Mouse (Mus musculus): ENCODE data around the gene Cxcl16. TPM values are rescaled to one million over a fixed set of nuclear protein-coding genes. Genes with fewer than 3 reads are reported as not detected.

The Cxcl16 gene
- 9.1 and 9.7 TPM in 2 replicates for polyA plus RNA-seq (2015; fragmentation: Nextera tagmentation; extraction: Ambion mirVana)

DNA sequence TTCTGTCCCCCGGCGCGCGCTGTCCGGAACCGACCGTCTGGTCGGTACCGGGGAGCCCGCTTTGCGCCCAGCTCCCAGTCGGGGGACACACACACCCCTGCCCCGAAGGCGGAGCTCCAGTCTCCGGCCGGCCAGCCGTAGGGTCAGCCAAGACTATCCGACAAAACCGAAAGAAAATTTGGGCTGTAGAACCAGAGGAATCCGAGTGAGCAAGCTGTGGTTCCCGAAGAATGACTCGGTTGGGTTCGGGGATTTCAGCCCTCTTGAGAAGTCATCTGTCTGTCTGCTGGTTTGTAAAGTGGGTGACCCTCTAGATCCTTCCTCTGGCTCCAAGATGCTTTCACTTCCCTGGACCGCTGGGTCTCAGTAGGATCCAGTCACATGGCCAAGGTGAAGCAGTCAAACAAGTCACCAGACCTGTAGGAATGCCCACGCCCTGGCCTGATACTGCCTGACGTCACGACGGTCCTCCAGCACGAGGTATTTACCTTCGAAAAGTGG lies at the start of gene Cxcl16:
Gene Cxcl16 (minus strand): TSS at position 384 of the 501 bp plus-strand sequence.
- WGBS: 4% methylated on average over 30 of the region's 30 CpGs
- Histone ChIP-seq H3K27me3 (ENCODE audit: insufficient read depth, low read length) (peaks cover 16% of the 10 kb centered on the region; the same call in 1 of the 2 replicates), H3K4me1 (ENCODE audit: insufficient read depth, low read length) (peaks cover 11% of the 10 kb centered on the region; the same call in 1 of the 2 replicates), H3K27ac (ENCODE audit: low read length) (no peak within 1 kb of the TSS), H3K36me3 (ENCODE audit: insufficient read depth, low read length) (no peaks in the 10 kb centered on the region), H3K4me2 (replicated peaks; ENCODE audit: low read depth, low read length) (peak within 1 kb of the TSS; percentile 91), H3K9me3 (ENCODE audit: low read length) (0 out of 2 replicates have a peak, but pooled peaks cover 5% of the 10 kb centered on the region), H3K4me3 (ENCODE audit: low read length) (peak within 1 kb of the TSS; percentile 56), H3K9ac (replicated peaks; ENCODE audit: low read length) (peak within 1 kb of the TSS; percentile 62)
- peak; percentile 28; the same call in 1 of the 2 replicates for ATAC-seq (ENCODE audit: low FRiP score, low TSS enrichment)

DNA sequence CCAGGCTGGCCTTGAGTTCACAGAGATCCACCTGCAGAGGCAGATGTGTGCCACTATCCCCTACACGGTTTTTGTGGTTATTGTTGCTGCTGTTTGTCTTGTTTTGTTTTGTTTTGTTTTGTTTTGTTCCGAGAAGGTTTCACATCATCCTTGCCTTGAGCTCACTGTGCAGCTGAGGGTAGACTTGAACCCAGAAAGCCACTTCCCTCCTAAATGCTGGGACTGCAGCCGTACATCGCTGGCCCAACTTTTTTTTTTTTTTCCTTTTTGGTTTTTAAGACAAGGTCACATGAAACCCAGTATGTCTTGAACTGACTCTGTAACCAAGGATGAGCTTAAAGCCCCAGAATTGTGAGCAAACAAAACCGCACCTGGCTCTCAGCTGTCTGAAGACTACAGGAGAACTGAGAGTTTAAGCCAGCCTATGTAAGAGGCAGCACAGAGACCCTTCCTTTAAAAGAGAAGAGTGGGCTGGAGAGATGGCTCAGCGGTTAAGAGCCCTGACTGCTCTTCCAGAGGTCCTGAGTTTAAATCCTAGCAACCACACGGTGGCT lies 47.3 kb upstream of the Cxcl16 start:
- ATAC-seq (ENCODE audit: low FRiP score, low TSS enrichment): no peak
- H3K9me3 ChIP-seq (ENCODE audit: low read length): no peaks in the 10 kb centered on the region
- H3K27me3 ChIP-seq (ENCODE audit: insufficient read depth, low read length): no peaks in the 10 kb centered on the region
- 68% methylated on average over 7 of the region's 7 CpGs for WGBS
- no peaks in the 10 kb centered on the region for H3K4me1 ChIP-seq (ENCODE audit: insufficient read depth, low read length)
- no peak overlapping the region for H3K4me3 ChIP-seq (ENCODE audit: low read length)
- no peak overlapping the region for H3K9ac ChIP-seq (replicated peaks; ENCODE audit: low read length)
- H3K4me2 ChIP-seq (replicated peaks; ENCODE audit: low read depth, low read length): no peak overlapping the region
- H3K36me3 ChIP-seq (ENCODE audit: insufficient read depth, low read length): no peaks in the 10 kb centered on the region
- H3K27ac ChIP-seq (ENCODE audit: low read length): no peak overlapping the region

DNA sequence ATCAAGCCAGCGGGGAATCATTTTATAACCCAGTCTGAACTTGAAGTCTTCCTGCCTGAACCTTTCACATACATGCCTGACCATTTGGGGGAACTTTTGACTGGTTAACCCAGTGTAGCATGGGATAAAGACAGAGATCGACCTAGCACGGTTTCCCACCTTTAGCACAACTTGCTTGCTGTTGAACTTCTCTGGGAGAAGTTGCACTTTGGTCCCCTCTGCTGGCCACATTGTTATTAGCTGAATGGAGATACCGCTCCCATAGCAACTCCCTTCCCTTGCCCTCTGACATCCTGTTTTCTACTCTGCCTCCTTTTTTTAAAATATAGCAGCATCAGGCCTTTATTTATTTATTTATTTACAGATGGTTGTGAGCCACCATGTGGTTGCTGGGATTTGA lies 46.6 kb upstream of the Cxcl16 start:
- Histone ChIP-seq H3K9me3 (ENCODE audit: low read length) (no peaks in the 10 kb centered on the region), H3K27ac (ENCODE audit: low read length) (no peak overlapping the region), H3K9ac (replicated peaks; ENCODE audit: low read length) (no peak overlapping the region), H3K4me1 (ENCODE audit: insufficient read depth, low read length) (no peaks in the 10 kb centered on the region), H3K4me2 (replicated peaks; ENCODE audit: low read depth, low read length) (0 out of 2 replicates have a peak overlapping the region, but pooled peaks have one; percentile 16), H3K4me3 (ENCODE audit: low read length) (no peak overlapping the region), H3K27me3 (ENCODE audit: insufficient read depth, low read length) (no peaks in the 10 kb centered on the region), H3K36me3 (ENCODE audit: insufficient read depth, low read length) (no peaks in the 10 kb centered on the region)
- no peak for ATAC-seq (ENCODE audit: low FRiP score, low TSS enrichment)
- WGBS: 19% methylated on average over 4 of the region's 4 CpGs

DNA sequence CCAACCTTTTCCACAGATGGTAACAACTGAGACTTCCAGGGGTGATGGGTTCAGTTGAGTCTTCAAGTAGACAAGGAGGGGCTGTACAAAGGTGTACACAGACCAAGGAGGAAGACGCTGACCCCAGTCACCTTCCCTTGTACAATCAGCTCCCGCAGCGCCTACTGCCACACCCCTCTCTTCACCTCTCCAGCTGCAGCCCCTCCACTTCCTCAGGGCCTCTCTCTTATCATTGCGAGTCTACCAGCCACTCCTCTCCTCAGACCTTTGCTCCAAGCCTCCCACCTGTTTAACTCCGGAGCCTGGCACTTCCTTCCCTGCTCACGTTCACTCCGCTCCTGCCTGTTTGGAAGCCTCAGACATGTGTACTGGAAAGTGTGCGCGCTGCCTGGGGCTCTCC lies 45.2 kb upstream of the Cxcl16 start, which contains the start of gene Tm4sf5:
Gene Tm4sf5 (plus strand): TSS at position 275 of the 400 bp plus-strand sequence.
- no peaks in the 10 kb centered on the region; the same call in 1 of the 2 replicates for H3K4me1 ChIP-seq (ENCODE audit: insufficient read depth, low read length)
- H3K9me3 ChIP-seq (ENCODE audit: low read length): no peaks in the 10 kb centered on the region
- H3K27me3 ChIP-seq (ENCODE audit: insufficient read depth, low read length): no peaks in the 10 kb centered on the region
- no peak within 1 kb of the TSS for H3K4me3 ChIP-seq (ENCODE audit: low read length)
- H3K9ac ChIP-seq (replicated peaks; ENCODE audit: low read length): no peak within 1 kb of the TSS
- no peak for ATAC-seq (ENCODE audit: low FRiP score, low TSS enrichment)
- no peaks in the 10 kb centered on the region for H3K36me3 ChIP-seq (ENCODE audit: insufficient read depth, low read length)
- H3K27ac ChIP-seq (ENCODE audit: low read length): no peak within 1 kb of the TSS
- WGBS: 66% methylated on average over 9 of the region's 9 CpGs
- no peak within 1 kb of the TSS for H3K4me2 ChIP-seq (replicated peaks; ENCODE audit: low read depth, low read length)

DNA sequence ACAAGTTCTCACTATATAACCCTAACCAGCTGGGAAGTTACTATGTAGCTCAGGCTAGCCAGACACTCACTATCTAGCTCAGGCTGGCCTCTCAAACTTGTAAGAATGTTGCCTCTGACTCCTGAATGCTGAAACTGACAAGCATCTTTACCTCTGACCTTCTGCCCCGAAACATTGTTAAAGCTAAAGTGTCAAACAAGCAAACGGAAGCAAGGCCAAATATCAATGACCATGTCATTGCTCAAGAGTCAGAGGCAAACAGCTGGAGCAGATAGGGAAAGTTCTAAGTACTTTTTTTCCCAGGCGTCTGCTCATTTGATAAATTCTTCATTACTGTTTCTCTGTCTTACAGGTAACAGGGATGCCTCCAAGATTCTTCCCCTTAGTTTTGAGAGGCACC lies 42.2 kb upstream of the Cxcl16 start:
- Histone ChIP-seq H3K9me3 (ENCODE audit: low read length) (no peaks in the 10 kb centered on the region), H3K4me3 (ENCODE audit: low read length) (no peak overlapping the region), H3K9ac (replicated peaks; ENCODE audit: low read length) (no peak overlapping the region), H3K36me3 (ENCODE audit: insufficient read depth, low read length) (no peaks in the 10 kb centered on the region), H3K4me1 (ENCODE audit: insufficient read depth, low read length) (no peaks in the 10 kb centered on the region; the same call in 1 of the 2 replicates), H3K27ac (ENCODE audit: low read length) (no peak overlapping the region), H3K4me2 (replicated peaks; ENCODE audit: low read depth, low read length) (no peak overlapping the region), H3K27me3 (ENCODE audit: insufficient read depth, low read length) (no peaks in the 10 kb centered on the region)
- 64% methylated on average over 3 of the region's 3 CpGs for WGBS
- ATAC-seq (ENCODE audit: low FRiP score, low TSS enrichment): no peak

DNA sequence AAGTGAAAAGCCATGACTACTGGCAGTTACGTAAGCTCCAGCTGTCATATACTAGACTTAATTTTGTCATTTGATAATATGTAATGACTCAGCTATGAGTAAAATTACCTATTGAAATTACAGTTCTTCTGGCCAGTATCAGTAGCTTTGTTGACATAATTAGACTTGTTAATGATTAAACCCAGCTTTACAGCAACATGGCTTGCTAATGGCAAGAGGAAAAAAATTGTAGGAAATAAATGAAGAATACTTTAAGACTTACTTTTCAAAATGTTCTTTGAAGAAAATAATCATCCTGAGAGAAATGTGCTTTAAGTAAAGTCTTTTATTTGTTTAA lies 40.7 kb upstream of the Cxcl16 start:
- Histone ChIP-seq H3K27me3 (ENCODE audit: insufficient read depth, low read length) (no peaks in the 10 kb centered on the region), H3K9ac (replicated peaks; ENCODE audit: low read length) (no peak overlapping the region), H3K9me3 (ENCODE audit: low read length) (no peaks in the 10 kb centered on the region), H3K36me3 (ENCODE audit: insufficient read depth, low read length) (no peaks in the 10 kb centered on the region), H3K4me3 (ENCODE audit: low read length) (no peak overlapping the region), H3K27ac (ENCODE audit: low read length) (no peak overlapping the region), H3K4me2 (replicated peaks; ENCODE audit: low read depth, low read length) (no peak overlapping the region), H3K4me1 (ENCODE audit: insufficient read depth, low read length) (no peaks in the 10 kb centered on the region; the same call in 1 of the 2 replicates)
- 83% methylated on average over 1 of the region's 1 CpGs for WGBS
- ATAC-seq (ENCODE audit: low FRiP score, low TSS enrichment): no peak

DNA sequence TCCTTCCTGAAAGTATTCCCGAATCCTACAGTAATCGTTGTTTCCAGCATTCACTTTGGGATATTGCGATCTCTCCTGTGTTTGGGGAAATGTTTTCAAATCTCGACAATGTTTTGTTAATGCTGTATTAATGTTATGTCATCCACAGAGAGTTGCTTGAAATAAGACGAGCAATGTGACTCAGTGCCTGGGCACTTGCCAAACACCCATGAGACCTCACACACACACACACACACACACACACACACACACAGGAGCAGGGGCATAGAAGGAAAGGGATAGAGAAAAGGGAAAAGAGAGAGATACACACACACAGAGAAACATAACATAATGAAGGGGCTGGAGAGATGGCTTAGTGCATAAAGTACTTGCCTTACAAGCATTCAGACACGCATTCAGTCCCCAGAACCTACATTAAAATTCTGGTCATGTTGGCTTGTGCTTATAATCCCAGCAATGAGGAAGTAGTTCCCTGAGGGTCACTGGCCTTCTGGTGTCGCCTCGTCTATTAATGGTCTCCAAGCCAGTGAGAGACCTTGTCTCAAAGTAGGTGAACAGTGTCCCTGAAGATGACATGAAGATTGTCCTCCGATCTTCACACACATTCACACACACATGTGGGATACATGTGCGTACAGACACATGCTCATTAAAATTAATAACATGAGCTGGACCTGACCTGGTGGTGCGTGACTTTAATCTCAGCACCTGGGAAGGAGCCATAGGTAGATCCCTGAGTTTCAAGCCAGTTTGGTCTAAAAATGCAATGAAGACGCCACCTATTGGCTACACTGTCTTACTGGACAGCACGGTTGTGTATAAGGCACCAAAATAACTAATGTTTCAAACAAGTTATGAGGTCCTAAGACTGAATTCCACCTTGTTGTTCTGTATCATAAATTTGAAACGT lies 40.0 kb upstream of the Cxcl16 start:
- H3K9me3 ChIP-seq (ENCODE audit: low read length): no peaks in the 10 kb centered on the region
- H3K27me3 ChIP-seq (ENCODE audit: insufficient read depth, low read length): no peaks in the 10 kb centered on the region
- 65% methylated on average over 14 of the region's 14 CpGs for WGBS
- no peaks in the 10 kb centered on the region; the same call in 1 of the 2 replicates for H3K4me1 ChIP-seq (ENCODE audit: insufficient read depth, low read length)
- ATAC-seq (ENCODE audit: low FRiP score, low TSS enrichment): no peak
- H3K4me2 ChIP-seq (replicated peaks; ENCODE audit: low read depth, low read length): no peak overlapping the region
- H3K27ac ChIP-seq (ENCODE audit: low read length): peak overlapping the region; percentile 15; the same call in 1 of the 2 replicates
- H3K9ac ChIP-seq (replicated peaks; ENCODE audit: low read length): no peak overlapping the region
- H3K4me3 ChIP-seq (ENCODE audit: low read length): no peak overlapping the region
- H3K36me3 ChIP-seq (ENCODE audit: insufficient read depth, low read length): no peaks in the 10 kb centered on the region

DNA sequence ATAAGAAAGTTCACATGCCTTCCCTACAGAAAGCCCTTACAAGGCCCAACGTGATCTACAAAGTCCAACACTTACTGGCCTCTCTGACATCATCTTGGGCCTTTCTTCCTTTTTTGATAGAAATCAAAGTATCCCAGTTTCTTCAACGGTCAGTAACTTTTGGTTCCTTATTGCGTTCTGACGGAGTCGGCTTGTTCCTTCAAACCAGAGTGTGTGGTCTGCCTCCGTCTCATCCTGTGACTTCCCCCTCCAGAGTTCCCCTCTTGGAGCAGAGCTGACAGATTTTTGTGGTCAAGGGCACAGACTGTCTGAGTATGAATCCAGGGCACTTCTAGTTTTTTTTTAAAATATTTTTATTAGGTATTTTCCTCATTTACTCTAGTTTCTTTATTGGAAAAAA lies 29.9 kb upstream of the Cxcl16 start:
- no peaks in the 10 kb centered on the region for H3K9me3 ChIP-seq (ENCODE audit: low read length)
- H3K4me3 ChIP-seq (ENCODE audit: low read length): no peak overlapping the region
- H3K4me1 ChIP-seq (ENCODE audit: insufficient read depth, low read length): no peaks in the 10 kb centered on the region
- H3K27me3 ChIP-seq (ENCODE audit: insufficient read depth, low read length): no peaks in the 10 kb centered on the region
- no peak for ATAC-seq (ENCODE audit: low FRiP score, low TSS enrichment)
- no peak overlapping the region for H3K4me2 ChIP-seq (replicated peaks; ENCODE audit: low read depth, low read length)
- WGBS: 77% methylated on average over 6 of the region's 6 CpGs
- no peaks in the 10 kb centered on the region for H3K36me3 ChIP-seq (ENCODE audit: insufficient read depth, low read length)
- H3K9ac ChIP-seq (replicated peaks; ENCODE audit: low read length): no peak overlapping the region
- H3K27ac ChIP-seq (ENCODE audit: low read length): no peak overlapping the region

DNA sequence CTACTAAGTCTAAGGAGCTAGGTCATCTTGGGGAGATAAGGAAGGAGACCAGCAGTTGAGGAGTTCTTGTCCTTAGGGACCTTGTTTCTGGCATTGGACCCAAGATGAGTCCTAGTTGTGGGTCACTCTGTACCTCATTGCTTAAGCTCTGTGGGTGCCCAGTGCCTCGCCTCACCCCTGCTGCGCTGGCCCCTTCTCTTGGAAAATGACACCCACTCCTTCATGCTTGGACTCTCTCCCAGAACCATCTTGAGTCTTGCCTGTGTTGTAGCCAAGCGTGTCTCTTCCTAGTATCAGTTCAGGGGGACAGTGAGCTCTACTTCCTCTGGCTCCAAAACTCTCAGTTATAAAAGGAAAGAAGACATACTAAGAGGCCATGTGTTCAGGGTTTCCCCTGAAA lies 29.4 kb upstream of the Cxcl16 start:
- H3K27me3 ChIP-seq (ENCODE audit: insufficient read depth, low read length): no peaks in the 10 kb centered on the region
- no peak for ATAC-seq (ENCODE audit: low FRiP score, low TSS enrichment)
- no peaks in the 10 kb centered on the region for H3K4me1 ChIP-seq (ENCODE audit: insufficient read depth, low read length)
- no peak overlapping the region for H3K4me3 ChIP-seq (ENCODE audit: low read length)
- no peaks in the 10 kb centered on the region for H3K36me3 ChIP-seq (ENCODE audit: insufficient read depth, low read length)
- H3K4me2 ChIP-seq (replicated peaks; ENCODE audit: low read depth, low read length): no peak overlapping the region
- 85% methylated on average over 3 of the region's 3 CpGs for WGBS
- H3K27ac ChIP-seq (ENCODE audit: low read length): no peak overlapping the region
- H3K9ac ChIP-seq (replicated peaks; ENCODE audit: low read length): no peak overlapping the region
- H3K9me3 ChIP-seq (ENCODE audit: low read length): no peaks in the 10 kb centered on the region

DNA sequence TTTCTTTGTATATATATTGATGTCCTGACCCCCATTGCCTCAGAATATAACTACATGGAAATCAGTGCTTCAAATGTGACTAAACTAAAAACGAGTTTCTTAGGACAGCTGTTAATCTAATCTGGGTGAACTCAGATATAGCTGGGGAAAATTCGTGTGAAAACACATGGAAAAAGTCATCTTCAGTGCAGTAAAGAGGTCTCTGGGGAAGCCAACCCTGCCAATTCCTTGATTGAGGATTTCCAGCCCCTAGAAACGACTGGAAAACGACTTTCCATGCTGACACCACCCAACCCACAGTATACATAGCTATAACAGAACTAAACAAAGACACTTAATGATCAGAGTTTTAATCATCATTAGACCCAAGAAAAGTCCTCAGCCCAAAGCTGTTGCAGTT lies 28.0 kb upstream of the Cxcl16 start:
- WGBS: 44% methylated on average over 4 of the region's 4 CpGs
- H3K9ac ChIP-seq (replicated peaks; ENCODE audit: low read length): no peak overlapping the region
- no peak overlapping the region for H3K27ac ChIP-seq (ENCODE audit: low read length)
- H3K9me3 ChIP-seq (ENCODE audit: low read length): no peaks in the 10 kb centered on the region
- ATAC-seq (ENCODE audit: low FRiP score, low TSS enrichment): no peak
- H3K4me2 ChIP-seq (replicated peaks; ENCODE audit: low read depth, low read length): no peak overlapping the region
- H3K4me3 ChIP-seq (ENCODE audit: low read length): no peak overlapping the region
- H3K4me1 ChIP-seq (ENCODE audit: insufficient read depth, low read length): no peaks in the 10 kb centered on the region
- H3K27me3 ChIP-seq (ENCODE audit: insufficient read depth, low read length): no peaks in the 10 kb centered on the region
- H3K36me3 ChIP-seq (ENCODE audit: insufficient read depth, low read length): no peaks in the 10 kb centered on the region

Measured in kidney, embryonic 16.5 days (tissue).